Mouse (Mus musculus): ENCODE data around the gene Tmem35b.

DNA sequence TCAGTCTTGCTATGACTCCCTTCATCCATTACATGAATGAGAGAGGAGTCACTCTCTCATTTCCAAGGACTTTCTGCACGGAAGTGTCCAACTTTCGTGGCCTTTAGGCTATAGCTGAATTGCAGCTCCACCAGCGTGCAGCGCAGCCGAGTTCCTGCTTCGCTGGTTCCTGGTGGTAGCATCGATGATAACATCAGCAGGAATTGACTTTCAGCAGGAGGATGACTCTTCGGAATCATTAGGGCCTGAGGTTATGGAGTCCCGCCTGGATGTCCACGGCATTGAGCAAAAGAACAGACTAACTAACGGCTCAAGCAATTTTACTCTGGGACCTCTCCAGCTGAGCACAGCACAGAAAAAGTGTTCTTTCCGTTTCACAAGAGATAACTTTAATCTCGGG is 26.5 kb downstream of the Tmem35b start:
- TF ChIP-seq CTCF (IDR thresholded peaks at IDR 0.05; ENCODE audit: low read depth), result no peak
- TF ChIP-seq EP300 (IDR thresholded peaks at IDR 0.05; ENCODE audit: low read depth), result no peak
